Mouse (Mus musculus) Patski (cell line): Measurements from ENCODE around the gene Irgc1. TPM values are rescaled to one million over a fixed set of nuclear protein-coding genes. Genes with fewer than 3 reads are reported as not detected.
A peak's percentile ranks its signal among the peaks of the same experiment; 100 is the strongest.

Source experiments
- ATAC-seq: fragments of 100-300 bp; one replicate; pipeline ENCODE4 v1.8.0; 2021
- CTCF ChIA-PET: fragments of 350-600 bp; sonication (Branson Sonifier 250); formaldehyde crosslinking; loops from one replicate; lab custom pipeline; 2022; ENCODE audit warnings: inconsistent platforms; lab: Charles Lee
- POLR2A ChIA-PET: fragments of 350-600 bp; sonication (Branson Sonifier 250); formaldehyde crosslinking; loops from one replicate; lab custom pipeline; 2022; ENCODE audit warnings: antibody characterized with exemption, inconsistent platforms; lab: Charles Lee
- DNase-seq: peaks from one replicate; pipeline ENCODE4 v3.0.0-alpha.2; 2011; ENCODE audit warnings: low read depth, low spot score
- H3K27me3 ChIP-seq: fragments of 371-371 bp; one replicate; pipeline ENCODE4 v1.5.1; 2021
- CTCF ChIP-seq: fragments of 100-300 bp; IDR thresholded peaks from one replicate; pipeline ENCODE4 v1.5.1; 2021
- in situ Hi-C: fragments of 300-500 bp; cut with MboI; formaldehyde crosslinking; loops from 3 replicates; pipeline ENCODE4 v1.11.1; 2018; ENCODE audit warnings: low pct_unique_long_range_greater_than_20kb, mixed read lengths
- polyA plus RNA-seq: library from polyadenylated mRNA; unstranded; gene quantifications from one replicate; pipeline ENCODE4 v1.2.3, GENCODE M21; 2021

The Irgc1 gene
- polyA plus RNA-seq, 1 experiment from 2014 or later = not detected

DNA sequence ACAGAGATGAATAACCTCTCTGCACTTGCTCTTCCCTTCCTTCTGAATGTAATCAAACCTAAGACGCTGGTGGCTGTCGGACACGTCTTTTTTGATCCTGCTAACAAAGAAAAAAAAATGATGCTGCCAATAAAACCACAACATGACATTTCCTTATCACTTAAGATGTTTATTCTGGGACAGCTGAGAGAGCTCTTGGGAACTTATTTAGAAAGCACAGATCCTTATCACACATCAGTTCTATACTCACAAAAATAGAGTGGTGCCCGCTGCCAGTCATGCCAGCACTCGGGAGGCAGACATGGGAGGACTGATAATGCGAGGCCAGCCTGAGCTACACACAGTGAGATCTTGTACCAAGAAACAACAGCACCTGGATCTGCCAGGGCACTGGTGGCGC lies 12.2 kb downstream of the Irgc1 start:
- in situ Hi-C loops = no loop called here
- no peak for TF ChIP-seq CTCF
- H3K27me3 ChIP-seq = no peaks in the 10 kb centered on the region
- no peak for ATAC-seq
- CTCF ChIA-PET = no interaction called here
- no peak for DNase-seq
- POLR2A ChIA-PET = no interaction called here

DNA sequence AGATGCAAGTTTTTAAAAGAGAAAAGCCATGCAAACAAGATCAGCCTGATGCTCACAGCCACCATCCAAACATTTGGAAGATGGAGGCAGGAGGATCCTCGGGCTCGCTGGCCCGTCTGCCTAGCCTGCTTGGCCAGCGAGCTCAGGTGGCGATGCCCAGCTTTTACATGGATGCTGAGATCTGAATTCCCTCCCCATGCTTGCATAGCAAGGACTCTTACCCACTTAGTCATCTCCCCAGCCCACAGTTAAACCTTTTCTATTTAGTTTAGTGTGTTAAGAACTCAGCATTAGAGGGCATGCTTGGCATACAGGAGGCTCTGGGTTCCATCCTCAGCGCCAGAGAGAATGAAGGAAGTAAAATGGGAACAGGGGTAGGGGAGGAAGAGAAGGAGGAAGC lies 12.9 kb downstream of the Irgc1 start:
- no peak for TF ChIP-seq CTCF
- DNase-seq (no peak), ATAC-seq (peak; percentile 64)
- POLR2A ChIA-PET = no interaction called here
- H3K27me3 ChIP-seq = no peaks in the 10 kb centered on the region
- in situ Hi-C loops = no loop called here
- CTCF ChIA-PET = interaction anchor here (1.5 kb wide), 1 partner anchor 92 kb away, joined by 6 read pairs; the partner anchor contains the start of gene Irgq

DNA sequence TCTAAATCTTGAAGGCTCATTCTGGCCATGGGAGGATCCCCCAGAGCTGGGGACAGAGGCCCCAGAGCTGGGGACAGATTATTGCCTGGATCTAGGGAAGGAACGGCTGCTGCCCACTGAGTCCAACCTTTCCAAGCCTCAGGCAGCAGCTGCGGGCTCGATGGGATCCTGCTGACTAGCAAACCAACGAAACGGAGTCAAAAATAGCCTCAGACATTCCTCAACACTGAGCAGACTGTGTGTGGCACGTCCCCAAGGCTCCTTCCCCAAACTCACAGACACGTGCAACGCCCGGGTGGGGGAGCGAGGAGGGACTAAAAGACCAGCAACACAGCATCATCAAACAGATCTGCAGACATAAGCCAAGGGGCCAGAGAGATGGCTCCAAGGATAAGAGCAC lies 14.1 kb downstream of the Irgc1 start:
- no peaks in the 10 kb centered on the region for H3K27me3 ChIP-seq
- TF ChIP-seq CTCF = no peak
- ChIA-PET POLR2A (no interaction called here), CTCF (interaction anchor here (0.6 to 1.5 kb wide), 3 partner anchors 93 to 132 kb away, joined by 3 to 6 read pairs (median 3); partner anchors contain the start of gene Irgq)
- no peak for DNase-seq
- in situ Hi-C loops = no loop called here
- ATAC-seq = no peak

DNA sequence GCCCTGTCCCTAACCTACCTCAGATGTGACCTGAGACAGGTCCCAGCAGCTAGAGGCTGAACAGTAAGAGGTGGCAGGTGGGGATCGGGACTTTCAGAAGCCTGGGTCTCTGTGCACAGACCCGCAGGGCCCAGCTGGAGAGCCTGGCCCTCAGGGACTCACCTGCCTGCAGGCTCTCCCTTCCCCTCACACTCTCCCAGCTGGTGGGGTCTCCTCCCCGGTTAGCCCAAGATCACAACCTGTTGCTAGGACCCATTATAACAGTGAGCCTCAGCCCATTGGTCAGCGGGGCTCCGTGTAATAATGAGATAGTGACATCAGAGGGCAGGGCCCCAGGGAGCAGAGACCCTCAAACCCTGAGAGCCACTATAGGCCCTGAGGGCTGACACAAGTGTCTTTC lies 16.8 kb downstream of the Irgc1 start:
- in situ Hi-C loops = no loop called here
- ChIA-PET POLR2A (interaction anchor here (0.8 kb wide), 1 partner anchor 11 kb away, joined by 4 read pairs; no protein-coding TSS in a partner anchor), CTCF (no interaction called here)
- H3K27me3 ChIP-seq = no peaks in the 10 kb centered on the region
- ATAC-seq = no peak
- no peak for TF ChIP-seq CTCF
- no peak for DNase-seq

DNA sequence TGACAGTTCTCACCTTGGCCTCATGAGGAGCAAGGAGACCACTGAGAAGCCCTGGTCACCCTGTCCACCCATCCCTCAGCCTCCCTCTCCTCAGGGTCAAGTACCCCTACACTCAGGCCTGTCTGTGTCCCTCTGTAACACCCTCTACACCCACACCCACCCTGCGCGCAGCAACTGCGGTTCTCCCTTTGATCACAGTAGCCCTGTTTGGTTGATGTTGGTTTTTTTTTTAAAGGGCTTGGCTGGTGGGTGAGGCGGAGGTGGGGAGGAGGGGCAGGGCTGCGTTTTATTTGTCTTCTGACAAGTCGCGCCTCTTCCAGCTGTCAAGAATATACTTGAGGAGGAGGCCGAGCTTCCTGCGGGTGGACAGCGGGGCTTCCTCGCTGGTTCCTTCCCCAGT lies 20.4 kb downstream of the Irgc1 start:
- DNase-seq (no peak), ATAC-seq (no peak)
- no peaks in the 10 kb centered on the region for H3K27me3 ChIP-seq
- in situ Hi-C loops = no loop called here
- ChIA-PET POLR2A (no interaction called here), CTCF (interaction anchor here (1.0 kb wide), 1 partner anchor 10 kb away, joined by 3 read pairs; no protein-coding TSS in a partner anchor)
- no peak for TF ChIP-seq CTCF

DNA sequence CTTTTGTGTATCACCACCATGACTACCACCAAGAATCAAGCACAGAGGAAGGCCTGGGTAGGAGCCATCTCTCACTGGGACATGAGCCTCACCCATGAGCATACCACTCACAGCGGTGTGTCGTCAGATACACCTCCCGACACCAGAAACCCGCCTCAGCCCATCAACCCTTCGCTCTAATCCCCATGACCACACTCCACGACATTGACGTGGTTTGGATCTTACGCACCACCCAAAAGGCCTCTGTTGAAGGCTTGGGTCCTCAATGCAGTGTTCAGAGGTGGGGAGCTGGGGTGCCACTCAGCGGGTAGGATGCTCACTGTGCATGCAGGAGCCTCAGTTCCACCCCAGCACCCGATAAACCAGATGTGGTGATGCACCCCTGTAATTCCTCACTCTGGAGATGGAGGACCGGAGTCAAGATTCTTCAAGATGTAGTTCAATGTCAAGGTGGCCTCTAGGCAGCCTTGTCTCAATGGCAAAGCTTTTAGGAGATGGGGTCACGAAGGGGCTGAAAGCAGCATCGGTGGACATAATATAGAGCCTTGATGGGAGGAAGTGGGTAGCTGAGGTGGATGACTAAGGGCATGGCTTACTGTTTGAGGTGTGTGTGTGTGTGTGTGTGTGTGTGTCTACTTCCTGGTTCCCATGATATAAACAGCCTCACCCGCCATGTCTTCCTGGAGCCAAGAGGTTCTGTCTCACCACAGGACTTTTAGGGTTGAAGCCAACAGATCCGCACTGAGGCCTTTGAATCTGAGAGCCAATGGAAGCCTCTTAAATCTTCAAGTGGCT lies 21.3 kb downstream of the Irgc1 start:
- ChIA-PET POLR2A (no interaction called here), CTCF (interaction anchor here (1.7 kb wide), 1 partner anchor 43 kb away, joined by 7 read pairs; no protein-coding TSS in a partner anchor)
- DNase-seq = no peak
- TF ChIP-seq CTCF = no peak
- H3K27me3 ChIP-seq = no peaks in the 10 kb centered on the region
- ATAC-seq = no peak
- in situ Hi-C loops = no loop called here

DNA sequence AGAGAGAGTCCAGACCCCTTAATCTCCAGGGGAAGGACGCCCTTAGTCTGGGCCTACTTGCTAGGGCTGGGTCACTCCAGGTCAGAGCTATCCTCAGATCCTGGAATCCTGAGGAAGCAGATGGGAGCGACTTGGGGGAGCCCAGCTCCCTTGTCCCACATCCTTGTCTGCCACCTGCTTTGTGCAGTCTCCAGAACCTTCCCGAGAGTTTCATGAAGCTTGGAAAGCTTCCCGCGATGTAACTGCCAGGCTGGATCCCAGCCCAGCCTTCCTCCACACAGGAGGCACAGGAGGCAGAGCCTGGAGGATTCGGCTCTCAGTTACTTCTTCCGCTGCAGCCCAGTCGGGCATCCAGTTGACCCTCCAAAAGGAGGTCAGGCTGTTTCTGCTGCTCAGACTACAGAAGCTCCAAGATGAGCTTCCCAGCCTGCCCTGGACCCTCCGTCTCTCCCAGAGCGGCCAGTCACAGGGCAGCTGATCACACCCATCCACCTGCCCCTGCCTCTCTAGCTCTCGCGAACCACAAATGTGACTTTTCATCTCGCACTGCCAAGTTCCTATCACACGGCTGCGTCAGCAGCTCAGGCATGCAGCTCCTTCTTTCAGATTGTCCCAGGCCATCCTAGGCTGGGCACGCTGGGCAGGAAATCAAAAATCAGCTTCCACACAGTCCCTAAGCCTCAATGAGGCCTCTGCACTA lies 22.5 kb downstream of the Irgc1 start:
- H3K27me3 ChIP-seq = no peaks in the 10 kb centered on the region
- no peak for ATAC-seq
- no peak for DNase-seq
- ChIA-PET POLR2A (no interaction called here), CTCF (interaction anchor here (1.2 to 1.7 kb wide), 3 partner anchors 12 to 44 kb away, joined by 3 to 7 read pairs (median 7); no protein-coding TSS in a partner anchor)
- in situ Hi-C loops = no loop called here
- TF ChIP-seq CTCF = no peak

DNA sequence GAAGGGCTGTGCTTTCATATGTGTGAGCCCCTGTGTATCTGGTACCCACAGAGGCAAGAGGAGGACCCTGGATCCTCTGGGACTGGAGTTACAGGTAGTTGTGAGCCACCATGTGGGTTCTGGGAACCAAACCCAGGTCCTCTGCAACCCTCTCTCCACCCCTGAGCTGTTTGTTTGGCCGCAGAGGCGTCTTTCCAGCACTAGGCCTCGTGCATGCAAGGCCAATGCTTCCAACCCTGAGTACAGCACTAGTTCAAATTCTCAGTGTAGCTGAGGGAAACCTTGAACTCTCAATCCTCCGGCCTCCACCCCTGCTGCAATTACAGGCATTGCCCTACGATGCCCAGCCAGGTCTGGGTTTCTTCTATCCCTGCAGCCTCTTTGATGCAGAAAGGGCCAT lies 23.4 kb downstream of the Irgc1 start:
- ATAC-seq (no peak), DNase-seq (no peak)
- CTCF ChIA-PET = interaction anchor here (1.2 to 1.5 kb wide), 2 partner anchors 13 to 21 kb away, joined by 3 to 7 read pairs; no protein-coding TSS in a partner anchor
- POLR2A ChIA-PET = no interaction called here
- in situ Hi-C loops = no loop called here
- TF ChIP-seq CTCF = no peak
- no peaks in the 10 kb centered on the region for H3K27me3 ChIP-seq

DNA sequence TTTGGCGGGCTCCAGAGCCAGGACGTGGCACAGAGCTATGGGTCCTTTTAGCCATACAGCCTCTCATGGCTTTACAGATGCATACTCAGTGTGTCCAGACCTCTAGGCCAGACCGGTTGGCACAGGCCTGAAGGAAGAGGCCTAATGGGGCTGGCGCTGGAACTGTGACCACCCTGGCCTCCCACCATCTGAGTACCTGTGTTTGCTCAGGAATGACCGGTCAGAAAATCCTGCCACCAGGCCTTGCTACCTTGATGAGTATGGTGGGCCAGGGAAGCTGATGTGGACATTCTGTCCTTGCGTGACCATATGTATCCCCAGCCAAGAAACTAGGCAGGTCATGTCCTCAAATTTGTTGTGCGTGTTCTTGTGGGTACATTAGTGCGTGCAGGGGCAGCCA lies 24.9 kb downstream of the Irgc1 start:
- CTCF ChIA-PET = interaction anchor here (1.2 to 1.4 kb wide), 2 partner anchors 13 to 15 kb away, joined by 3 to 4 read pairs; no protein-coding TSS in a partner anchor
- TF ChIP-seq CTCF = no peak
- DNase-seq (no peak), ATAC-seq (no peak)
- no peaks in the 10 kb centered on the region for H3K27me3 ChIP-seq
- POLR2A ChIA-PET = no interaction called here
- in situ Hi-C loops = no loop called here

DNA sequence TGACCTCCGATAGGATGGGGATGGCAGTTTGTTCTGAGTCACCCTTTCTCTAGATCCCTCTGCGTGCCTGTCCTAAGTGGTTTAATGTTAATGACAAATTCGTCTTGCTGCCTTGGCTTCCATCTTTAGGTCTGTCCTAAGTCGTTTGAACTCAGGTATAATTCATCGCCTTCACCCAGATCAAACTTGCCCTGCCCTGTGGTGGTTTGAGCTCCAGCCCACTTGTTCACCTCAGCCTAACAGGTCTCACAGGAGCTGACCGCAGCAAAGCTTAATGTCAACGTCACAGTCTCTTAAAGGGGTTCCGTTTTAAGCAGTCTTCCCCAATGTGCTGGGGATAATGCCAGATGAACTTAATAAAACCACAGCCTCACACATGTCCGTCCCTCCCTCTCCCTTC lies 26.2 kb downstream of the Irgc1 start:
- ATAC-seq = no peak
- ChIA-PET POLR2A (no interaction called here), CTCF (interaction anchor here (0.7 to 1.5 kb wide), 5 partner anchors 11 to 60 kb away, joined by 3 to 9 read pairs (median 3); no protein-coding TSS in a partner anchor)
- in situ Hi-C loops = no loop called here
- no peak for DNase-seq
- TF ChIP-seq CTCF = no peak
- no peaks in the 10 kb centered on the region for H3K27me3 ChIP-seq
